Mouse (Mus musculus) bone marrow macrophage, adult 2 months (primary cell): ENCODE results near the gene Supt6.

Experiments
- CTCF ChIP-seq: IDR thresholded peaks from 2 replicates; pipeline ENCODE4 v1.5.1; 2012; ENCODE audit warnings: low read depth, mild to moderate bottlenecking, low read length, moderate library complexity
- POLR2A ChIP-seq: IDR thresholded peaks from 2 replicates; pipeline ENCODE4 v1.6.1; 2012; ENCODE audit warnings: mild to moderate bottlenecking, low read depth, low read length, borderline replicate concordance

DNA sequence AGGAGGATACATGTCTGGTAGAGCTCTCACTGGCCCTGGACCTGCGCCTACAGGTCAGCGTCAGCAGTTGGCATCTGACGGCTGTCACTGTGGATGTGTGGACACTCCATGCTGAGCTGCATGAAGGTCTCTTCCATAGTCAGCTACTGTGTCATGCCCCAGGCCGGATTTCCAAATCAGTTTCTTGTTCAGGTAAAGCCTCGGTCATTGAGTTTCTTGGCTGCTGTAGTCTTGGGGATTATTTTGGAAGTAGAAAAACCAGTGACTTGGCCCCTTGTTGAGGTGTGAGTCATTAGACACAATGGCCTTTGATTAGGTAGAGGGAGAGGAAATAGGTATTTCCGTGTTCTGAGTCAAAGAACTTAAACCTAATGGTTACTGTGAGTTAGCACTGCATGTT, 19.8 kb upstream of the Supt6 start:
- TF ChIP-seq CTCF (no peak), POLR2A (no peak)
